Mouse (Mus musculus): Measurements from ENCODE around the gene Fgf10. TPM values are rescaled to one million over a fixed set of nuclear protein-coding genes. Genes with fewer than 3 reads are reported as not detected.

The Fgf10 gene
- total and polyA plus RNA-seq, 3 experiments: not detected

- in situ Hi-C loops (cut with MboI; ENCODE audit: low pct_ligation_motif_present, low pct_unique_long_range_greater_than_20kb, low sequenced_read_pairs): no loop called here
- H3K9me3 ChIP-seq (replicated peaks; ENCODE audit: low read length): no peaks in the 10 kb centered on the region
- dilution Hi-C loops (cut with MboI; ENCODE audit: extremely low pct_ligation_motif_present, extremely low pct_unique_long_range_greater_than_20kb, low sequenced_read_pairs): no loop called here
- H3K36me3 ChIP-seq (replicated peaks in 1 of 2; ENCODE audit: control insufficient read depth in 1 of 2, insufficient read depth in 1 of 2, low read length in 1 of 2): no peaks in the 10 kb centered on the region
- H3K27me3 ChIP-seq (replicated peaks): no peaks in the 10 kb centered on the region
- H3K79me2 ChIP-seq (replicated peaks; ENCODE audit: control insufficient read depth, extremely low read depth, insufficient read depth, poor library complexity, severe bottlenecking): no peaks in the 10 kb centered on the region
- H3K4me3 ChIP-seq (replicated peaks in 1 of 3; ENCODE audit: low read depth in 2 of 3, low read length in 2 of 3, poor library complexity in 1 of 3): no peak overlapping the region
- peaks cover 0 to 4% of the 10 kb centered on the region in 2 experiments; a peak in 1 of 4 replicates for H3K4me1 ChIP-seq (ENCODE audit: control insufficient read depth in 1 of 2, insufficient read depth in 2 of 2)
- TF ChIP-seq USF2 (conservative IDR thresholded peaks at IDR 0.05; ENCODE audit: low read depth, low read length) (no peak), UBTF (IDR thresholded peaks at IDR 0.05; ENCODE audit: low read depth, low read length) (no peak), ZKSCAN1 (IDR thresholded peaks at IDR 0.05; ENCODE audit: borderline replicate concordance, low read depth, low read length) (no peak), MYC (IDR thresholded peaks at IDR 0.05; ENCODE audit: low read depth, low read length) (no peak), SIN3A (IDR thresholded peaks at IDR 0.05; ENCODE audit: low read length) (no peak), KAT2A (IDR thresholded peaks at IDR 0.05; ENCODE audit: insufficient replicate concordance, low read length) (no peak), GABPA (IDR thresholded peaks at IDR 0.05; ENCODE audit: insufficient replicate concordance, low read depth, low read length) (no peak), ETS1 (conservative IDR thresholded peaks at IDR 0.05; ENCODE audit: low read depth, low read length) (no peak), MAX (IDR thresholded peaks at IDR 0.05; ENCODE audit: low read length) (no peak), MEF2A (IDR thresholded peaks at IDR 0.05; ENCODE audit: borderline replicate concordance, low read depth, low read length) (no peak), JUN (IDR thresholded peaks at IDR 0.05; ENCODE audit: insufficient read depth, low read depth, low read length) (no peak)
- H3K27ac ChIP-seq (ENCODE audit: insufficient read depth, low read depth): no peak overlapping the region
- H3K4me2 ChIP-seq (ENCODE audit: insufficient read depth, low read depth, poor library complexity, severe bottlenecking): no peak overlapping the region
- no peak overlapping the region for H3K9ac ChIP-seq (ENCODE audit: insufficient read depth, low read depth)
- no peak for DNase-seq (ENCODE audit: extremely low read depth)
Observed at GRCm38 (mm10) chr13:118792198-118792597, 122.6 kb downstream of the Fgf10 start.

- H3K27me3 ChIP-seq (replicated peaks): no peaks in the 10 kb centered on the region
- TF ChIP-seq MEF2A (IDR thresholded peaks at IDR 0.05; ENCODE audit: borderline replicate concordance, low read depth, low read length) (no peak), RCOR1 (conservative IDR thresholded peaks at IDR 0.05; ENCODE audit: low read depth, low read length) (no peak), USF1 (IDR thresholded peaks at IDR 0.05; ENCODE audit: low read depth, low read length) (no peak), RAD21 (IDR thresholded peaks at IDR 0.05; ENCODE audit: low read depth, low read length) (no peak), KAT2A (IDR thresholded peaks at IDR 0.05; ENCODE audit: insufficient replicate concordance, low read length) (no peak), CTCF (conservative IDR thresholded peaks at IDR 0.05 in 1 of 2, IDR thresholded peaks at IDR 0.05 in 1 of 2; ENCODE audit: low read depth in 2 of 2, low read length in 2 of 2) (no peak), IRF4 (IDR thresholded peaks at IDR 0.05; ENCODE audit: low read depth, low read length) (no peak), SIN3A (IDR thresholded peaks at IDR 0.05; ENCODE audit: low read length) (no peak)
- dilution Hi-C loops (cut with MboI; ENCODE audit: extremely low pct_ligation_motif_present, extremely low pct_unique_long_range_greater_than_20kb, low sequenced_read_pairs) (no loop called here), in situ Hi-C loops (cut with MboI; ENCODE audit: low pct_ligation_motif_present, low pct_unique_long_range_greater_than_20kb, low sequenced_read_pairs) (no loop called here)
- DNase-seq (ENCODE audit: extremely low read depth): no peak
- H3K9ac ChIP-seq (ENCODE audit: insufficient read depth, low read depth): no peak overlapping the region
- no peaks in the 10 kb centered on the region for H3K9me3 ChIP-seq (replicated peaks; ENCODE audit: low read length)
- no peak overlapping the region for H3K4me2 ChIP-seq (ENCODE audit: insufficient read depth, low read depth, poor library complexity, severe bottlenecking)
- H3K36me3 ChIP-seq (replicated peaks in 1 of 2; ENCODE audit: control insufficient read depth in 1 of 2, insufficient read depth in 1 of 2, low read length in 1 of 2): no peaks in the 10 kb centered on the region
- H3K79me2 ChIP-seq (replicated peaks; ENCODE audit: control insufficient read depth, extremely low read depth, insufficient read depth, poor library complexity, severe bottlenecking): no peaks in the 10 kb centered on the region
- no peak overlapping the region for H3K4me3 ChIP-seq (replicated peaks in 1 of 3; ENCODE audit: low read depth in 2 of 3, low read length in 2 of 3, poor library complexity in 1 of 3)
- no peaks in the 10 kb centered on the region for H3K4me1 ChIP-seq (ENCODE audit: control insufficient read depth in 1 of 2, insufficient read depth in 2 of 2)
- H3K27ac ChIP-seq (ENCODE audit: insufficient read depth, low read depth): no peak overlapping the region
Observed at GRCm38 (mm10) chr13:118800176-118800575, 130.6 kb downstream of the Fgf10 start.

All from CH12.LX (cell line).